Mouse (Mus musculus) ES-E14 (cell line): ENCODE results near the gene Hspa4l.
"Not testable (repeated sequence)": the region's sequence is repeated elsewhere in the genome, so short reads cannot be mapped to it uniquely, and the experiment has no call there.

Experiments used
- CHD2 ChIP-seq: IDR thresholded peaks from 2 replicates; pipeline ENCODE4 v1.6.1; 2014; ENCODE audit warnings: mild to moderate bottlenecking, low read depth, low read length, inconsistent platforms
- HCFC1 ChIP-seq: IDR thresholded peaks from 2 replicates; pipeline ENCODE4 v1.6.1; 2012; ENCODE audit warnings: low read length, inconsistent platforms, borderline replicate concordance; ENCODE audit not compliant: insufficient read depth
- MAFK ChIP-seq: IDR thresholded peaks from 2 replicates; pipeline ENCODE4 v1.6.1; 2014; ENCODE audit warnings: mild to moderate bottlenecking, low read depth, low read length, inconsistent platforms; ENCODE audit not compliant: insufficient read depth
- ZC3H11A ChIP-seq: IDR thresholded peaks from 2 replicates; pipeline ENCODE4 v1.6.1; 2012; ENCODE audit warnings: low read depth, mild to moderate bottlenecking, inconsistent platforms, low read length, borderline replicate concordance
- ZNF384 ChIP-seq: IDR thresholded peaks from 2 replicates; pipeline ENCODE4 v1.6.1; 2012; ENCODE audit warnings: low read depth, low read length, inconsistent platforms

DNA sequence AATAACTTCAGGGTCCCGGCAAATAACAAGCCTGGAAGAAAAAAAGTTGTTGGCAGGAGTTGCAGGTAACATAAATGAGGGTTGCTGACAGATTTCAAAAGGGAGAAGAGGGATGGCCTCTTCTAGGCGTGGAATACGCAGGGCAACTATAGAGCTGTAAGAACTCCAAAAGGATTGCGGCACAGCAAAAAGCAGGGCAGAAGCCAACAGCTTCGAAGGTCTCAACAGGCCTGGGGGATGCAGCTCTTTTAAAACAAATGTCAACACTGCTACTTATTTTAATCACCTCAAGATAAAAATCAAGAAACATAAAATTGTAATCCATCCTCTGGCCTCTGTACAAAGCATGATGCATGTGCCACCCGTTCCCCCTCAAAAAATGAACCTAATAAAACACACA, 101.2 kb downstream of the Hspa4l start:
- not testable (repeated sequence) for TF ChIP-seq ZNF384, MAFK, CHD2, ZC3H11A, HCFC1
